Mouse (Mus musculus): ENCODE data around the gene Tjp2. TPM values are rescaled to one million over a fixed set of nuclear protein-coding genes. Genes with fewer than 3 reads are reported as not detected.

Gene Tjp2
- polyA plus RNA-seq, 2 experiments from 2014 or later: 4.5 to 6.0 TPM

GRCm38 (mm10) chr19:24176692-24177091 lies 48.1 kb downstream of the Tjp2 start:
- no peak for ATAC-seq

DNA sequence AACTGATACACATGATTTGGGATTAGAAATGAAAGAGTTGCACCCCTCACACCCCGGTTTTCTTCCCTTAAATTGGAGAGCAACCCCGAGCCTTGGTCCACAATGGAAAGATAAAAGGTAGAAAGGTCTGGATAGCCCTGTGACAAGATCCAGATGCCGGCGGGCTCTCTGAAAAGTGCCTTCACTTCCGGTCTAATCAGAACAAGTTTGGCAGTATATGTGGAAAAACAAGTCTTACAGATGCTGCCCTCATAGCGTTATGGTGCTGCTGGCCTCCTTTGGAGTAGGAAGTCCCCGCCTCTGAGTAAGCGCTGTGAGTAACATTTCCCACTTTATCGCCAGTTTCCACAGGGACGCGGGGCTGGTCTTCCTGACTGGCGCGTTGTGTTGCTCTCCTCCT lies 49.9 kb downstream of the Tjp2 start:
- no peak for ATAC-seq

GRCm38 (mm10) chr19:24173608-24174523 lies 51.0 kb downstream of the Tjp2 start:
- peak; percentile 84 for ATAC-seq

DNA sequence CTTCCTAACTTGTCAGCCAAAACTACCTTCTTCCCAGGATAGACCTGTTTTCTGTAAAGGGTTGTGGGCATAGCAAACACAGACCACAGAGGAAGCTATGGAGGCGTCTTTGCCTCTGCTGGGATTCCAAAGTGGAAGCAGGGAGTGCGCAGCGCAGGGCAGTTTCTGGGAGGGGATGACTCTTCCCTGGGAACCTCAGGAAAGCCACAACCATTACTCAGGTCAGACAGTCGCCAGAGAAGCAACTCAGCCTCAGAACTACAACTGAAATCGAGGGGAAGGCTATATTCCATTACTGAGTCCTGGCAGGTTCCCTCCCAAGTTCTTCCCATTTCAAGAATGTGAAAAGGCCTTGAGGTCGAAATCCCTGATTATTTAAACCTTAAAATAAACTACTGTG lies 51.8 kb downstream of the Tjp2 start:
- no peak for ATAC-seq

GRCm38 (mm10) chr19:24168531-24168930 lies 56.3 kb downstream of the Tjp2 start:
- no peak for ATAC-seq

GRCm38 (mm10) chr19:24166516-24167091 lies 58.2 kb downstream of the Tjp2 start:
- ATAC-seq: peak; percentile 86

- ATAC-seq: no peak
Observed at GRCm38 (mm10) chr19:24163974-24164373, 60.9 kb downstream of the Tjp2 start.

GRCm38 (mm10) chr19:24160460-24160859 lies 64.4 kb downstream of the Tjp2 start:
- ATAC-seq: no peak

DNA sequence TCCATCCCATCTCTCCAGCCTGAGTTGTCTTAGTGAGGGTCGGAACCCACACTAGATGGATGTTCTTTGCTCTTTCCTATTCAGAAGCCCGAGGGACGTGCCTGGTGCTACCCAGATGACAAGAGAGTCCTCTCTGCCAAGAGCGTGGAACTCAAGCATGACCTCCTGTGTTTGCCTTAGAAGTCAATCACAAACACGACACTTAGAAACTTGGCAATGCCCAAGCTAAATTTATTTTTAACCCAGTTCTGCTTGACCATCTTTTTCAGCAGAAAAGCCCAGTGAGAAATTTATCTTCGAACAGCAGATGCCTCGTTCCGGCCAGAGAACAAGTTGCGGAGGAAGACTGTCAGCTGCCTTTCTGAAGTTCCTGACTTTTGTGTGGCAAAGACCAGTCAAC lies 65.1 kb downstream of the Tjp2 start:
- ATAC-seq: no peak

- no peak for ATAC-seq
Observed at GRCm38 (mm10) chr19:24159334-24159733, 65.5 kb downstream of the Tjp2 start.

- no peak for ATAC-seq
Observed at GRCm38 (mm10) chr19:24156067-24156455, 68.8 kb downstream of the Tjp2 start.

- ATAC-seq: no peak
Observed at GRCm38 (mm10) chr19:24155395-24156066, 69.3 kb downstream of the Tjp2 start.

GRCm38 (mm10) chr19:24153266-24154023 lies 71.4 kb downstream of the Tjp2 start:
- ATAC-seq: peak; percentile 43

- no peak for ATAC-seq
Observed at GRCm38 (mm10) chr19:24144009-24144408, 80.8 kb downstream of the Tjp2 start.

GRCm38 (mm10) chr19:24142621-24143061 lies 82.2 kb downstream of the Tjp2 start:
- no peak for ATAC-seq

GRCm38 (mm10) chr19:24140298-24140697 lies 84.5 kb downstream of the Tjp2 start:
- no peak for ATAC-seq

DNA sequence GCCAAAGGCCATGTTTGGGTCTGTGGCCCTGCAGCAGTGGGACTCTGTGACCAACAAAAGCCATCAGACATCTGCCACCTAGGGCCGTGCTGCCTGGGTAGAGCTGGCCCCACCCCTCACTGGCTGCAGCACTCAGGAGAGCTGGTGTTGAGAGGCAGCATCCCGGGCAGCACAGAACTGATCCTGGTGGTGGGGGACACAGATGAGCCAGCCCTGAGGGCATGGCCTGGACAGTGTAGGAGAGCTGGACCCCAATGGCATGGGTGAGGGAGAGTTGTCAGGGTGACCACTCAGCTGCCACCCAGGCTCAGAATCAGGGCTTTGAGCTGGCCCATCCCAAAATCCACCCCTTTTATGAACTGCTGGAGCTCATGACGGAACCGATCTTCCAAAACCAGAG lies 87.4 kb downstream of the Tjp2 start:
- no peak for ATAC-seq

DNA sequence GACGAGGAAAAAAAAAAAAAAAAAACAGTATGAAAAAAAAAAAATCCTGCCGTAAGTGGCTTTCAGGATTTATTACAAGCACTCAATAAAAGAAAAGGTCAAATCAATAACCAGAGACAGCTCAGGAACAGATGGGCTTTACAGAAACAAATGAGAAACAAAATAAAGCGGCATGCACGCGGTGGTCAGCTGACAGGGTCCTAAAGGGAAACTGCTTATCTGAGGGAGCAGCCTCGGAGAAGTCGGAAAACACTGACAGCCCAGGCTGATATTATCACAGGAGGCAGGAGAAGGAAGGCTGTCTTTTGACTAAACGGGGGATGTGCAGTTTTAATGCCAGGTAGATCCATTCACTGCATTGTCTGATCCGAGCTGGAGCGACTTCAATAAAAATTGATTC lies 89.8 kb downstream of the Tjp2 start:
- ATAC-seq: no peak

- no peak for ATAC-seq
Observed at GRCm38 (mm10) chr19:24134144-24134911, 90.5 kb downstream of the Tjp2 start.

DNA sequence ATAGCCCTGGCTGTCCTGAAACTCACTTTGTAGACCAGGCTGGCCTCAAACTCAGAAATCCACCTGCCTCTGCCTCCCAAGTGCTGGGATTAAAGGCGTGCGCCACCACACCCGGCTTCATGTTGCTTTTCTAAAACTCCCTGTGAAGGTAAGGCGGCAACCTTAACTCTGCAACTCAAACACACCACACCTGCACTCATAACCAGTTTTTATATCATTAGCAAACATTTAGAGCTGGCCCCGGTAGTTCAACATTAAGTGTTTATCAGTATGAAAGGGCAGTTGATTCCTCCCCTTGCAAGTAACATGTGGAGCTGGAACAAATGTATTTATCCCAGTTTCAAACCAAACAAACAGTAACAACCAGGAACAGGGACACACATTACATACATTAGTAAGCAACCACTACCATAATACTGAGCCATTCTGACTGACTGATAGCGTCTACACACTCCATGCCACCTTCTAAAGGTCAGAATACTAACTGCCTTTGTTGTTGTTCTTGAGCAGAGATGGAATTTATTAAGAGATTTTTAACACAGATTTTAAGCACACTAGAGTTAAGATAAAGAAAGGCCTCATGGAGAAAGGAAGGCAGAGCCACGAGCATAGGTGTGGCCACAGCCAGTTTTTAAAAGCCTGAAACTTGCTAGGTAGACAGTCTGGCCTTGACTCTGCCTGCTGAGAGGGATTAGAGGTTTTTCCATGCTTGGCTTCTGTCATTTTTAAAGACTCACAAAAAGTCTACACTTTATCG lies 101.1 kb downstream of the Tjp2 start:
- ATAC-seq: no peak

DNA sequence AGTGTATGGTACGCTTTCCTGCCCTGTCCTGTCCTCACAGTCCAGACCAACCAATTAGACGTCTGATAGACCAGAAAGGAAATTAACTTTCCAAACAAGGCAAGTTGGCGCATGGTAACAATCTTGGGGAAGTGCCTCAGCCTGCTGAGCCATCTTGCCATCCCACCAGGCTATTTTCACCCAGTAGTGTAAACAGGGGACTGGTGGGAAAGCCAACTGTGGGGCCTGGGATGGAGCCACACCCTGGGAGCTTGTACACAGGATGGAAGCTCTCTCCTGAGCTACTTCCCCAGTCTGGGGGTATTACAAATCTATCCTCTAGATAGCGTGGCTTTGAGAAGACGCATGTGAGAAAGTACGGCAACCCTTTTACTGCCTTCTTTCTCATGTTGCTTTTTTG lies 101.7 kb downstream of the Tjp2 start:
- no peak for ATAC-seq
